In the genomic region with DNA sequence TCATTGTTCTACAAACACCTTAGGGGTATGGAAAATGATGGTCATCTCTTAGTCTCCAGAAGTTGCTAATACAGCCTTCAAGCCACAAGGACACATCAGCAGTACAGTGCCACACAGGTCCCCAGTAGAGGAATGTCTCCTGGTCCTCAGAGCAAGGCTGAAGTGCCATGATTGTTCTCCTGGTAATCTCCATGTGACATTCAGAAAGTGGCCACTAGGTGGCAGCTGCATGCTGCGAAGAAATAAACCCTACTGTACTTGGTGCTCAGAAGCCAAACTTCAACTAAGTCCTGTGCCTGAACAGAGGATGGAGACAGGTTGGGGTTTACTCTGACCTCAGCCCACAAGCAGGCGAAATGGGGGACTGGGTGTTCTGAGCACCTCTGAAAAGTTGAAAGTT, we compare ENCODE assay signal across 9 mouse cellular contexts. TPM values are rescaled to one million over a fixed set of nuclear protein-coding genes. Genes with fewer than 3 reads are reported as not detected.
DNase-seq lines count a peak whose midpoint lies in the region; ATAC-seq and TF ChIP-seq lines count a peak whose summit lies in the region.
"Had no signal": no experiment of that assay in that cellular context is flagged by ENCODE, and none has a peak within 500 bp of the region (broad histone marks: within the 10 kb centered on the region; RNA-seq: fewer than 3 reads in every experiment).

No protein-coding gene starts in this region.

- no peak overlapping the region for H3K9ac ChIP-seq in lung, embryonic 16.5 days (ENCODE audit: low read length)
- H3K9ac ChIP-seq: heart, embryonic 15.5 days had no signal

- H3K4me1 ChIP-seq in lung, embryonic 16.5 days (replicated peaks; ENCODE audit: control insufficient read depth, insufficient read depth, low read length), result no peaks in the 10 kb centered on the region
- H3K4me1 ChIP-seq: heart, embryonic 15.5 days had no signal

- peak; percentile 97 for TF ChIP-seq CTCF in layer of hippocampus, adult 2 months (conservative IDR thresholded peaks at IDR 0.05)

- no peaks in the 10 kb centered on the region for H3K36me3 ChIP-seq in lung, embryonic 16.5 days (ENCODE audit: control insufficient read depth, insufficient read depth, low read length)
- H3K36me3 ChIP-seq: heart, embryonic 15.5 days had no signal

- H3K4me2 ChIP-seq in lung, embryonic 16.5 days (ENCODE audit: low read depth, low read length), result no peak overlapping the region
- H3K4me2 ChIP-seq: heart, embryonic 15.5 days had no signal

- no peaks in the 10 kb centered on the region for H3K9me3 ChIP-seq in lung, embryonic 16.5 days (ENCODE audit: control insufficient read depth, low read length)
- H3K9me3 ChIP-seq: heart, embryonic 15.5 days had no signal

- no peaks in the 10 kb centered on the region for H3K27me3 ChIP-seq in lung, embryonic 16.5 days (ENCODE audit: control insufficient read depth, insufficient read depth, low read depth, low read length)
- H3K27me3 ChIP-seq: heart, embryonic 15.5 days had no signal

- peak; percentile 55 for ATAC-seq in erythroblast, adult 5-6 weeks (replicated peaks; ENCODE audit: low FRiP score, poor library complexity, severe bottlenecking)
- ATAC-seq in lung, embryonic 16.5 days (ENCODE audit: low read depth), result peak; percentile 79

- H3K4me3 ChIP-seq in layer of hippocampus, adult 2 months, result no peak overlapping the region
- no peak overlapping the region for H3K4me3 ChIP-seq in lung, embryonic 16.5 days (ENCODE audit: low read length)
- H3K4me3 ChIP-seq: heart, embryonic 15.5 days had no signal

- 3% methylated on average over 2 of the region's 2 CpGs for WGBS in lung, embryonic 16.5 days

- no peak overlapping the region for H3K27ac ChIP-seq in layer of hippocampus, adult 2 months
- no peak overlapping the region for H3K27ac ChIP-seq in lung, embryonic 16.5 days (ENCODE audit: low read length)
- H3K27ac ChIP-seq: heart, embryonic 15.5 days had no signal

- intact Hi-C loops in heart, postnatal 25 days (cut with DNase I), result loop anchor here (1.0 to 5.0 kb wide), 2 partner anchors 67 to 429 kb away; no protein-coding TSS in a partner anchor

- peak; percentile 82 for DNase-seq in ES-CJ7 (ENCODE audit: low read depth, low spot score)
- peak; percentile 89 for DNase-seq in brain, adult 2 months (ENCODE audit: low read depth, low spot score)
- DNase-seq in heart, postnatal 25 days (ENCODE audit: low spot score), result peak; percentile 41
- DNase-seq in layer of hippocampus, adult 2 months (ENCODE audit: low spot score in 2 of 2), result peak; percentile 75 to 82
- DNase-seq in ovary, postnatal 36 days (ENCODE audit: low spot score), result peak; percentile 58
- peak; percentile 74 for DNase-seq in thymus, postnatal 14 days

RNA-seq across cellular contexts. Expression of gene Cd180, which starts 14.9 kb away (rescaled TPM):
- total RNA-seq in erythroblast, adult 5-6 weeks (2015; ENCODE audit: low replicate concordance), result 24.0 and 31.1 TPM in 2 replicates
- 3.1 and 17.4 TPM in 2 replicates for total RNA-seq in erythroblast, adult 5-6 weeks (2017; ENCODE audit: low replicate concordance)
- 1 to 10 TPM in 1 of 2 experiments, under 1 TPM in 1; 0.57 to 1.1 TPM for total RNA-seq in heart, postnatal 25 days (2021)
- total RNA-seq in layer of hippocampus, adult 2 months (2021), result 1 to 10 TPM; 2.1 to 2.4 TPM
- 0.44 and 0.64 TPM in 2 replicates for polyA plus RNA-seq in lung, embryonic 16.5 days (2015; fragmentation: Nextera tagmentation; extraction: Ambion mirVana)
